Mouse (Mus musculus): Measurements from ENCODE around the gene Nusap1.
"Not testable (repeated sequence)": the region's sequence is repeated elsewhere in the genome, so short reads cannot be mapped to it uniquely, and the experiment has no call there.

Nusap1 gene

DNA sequence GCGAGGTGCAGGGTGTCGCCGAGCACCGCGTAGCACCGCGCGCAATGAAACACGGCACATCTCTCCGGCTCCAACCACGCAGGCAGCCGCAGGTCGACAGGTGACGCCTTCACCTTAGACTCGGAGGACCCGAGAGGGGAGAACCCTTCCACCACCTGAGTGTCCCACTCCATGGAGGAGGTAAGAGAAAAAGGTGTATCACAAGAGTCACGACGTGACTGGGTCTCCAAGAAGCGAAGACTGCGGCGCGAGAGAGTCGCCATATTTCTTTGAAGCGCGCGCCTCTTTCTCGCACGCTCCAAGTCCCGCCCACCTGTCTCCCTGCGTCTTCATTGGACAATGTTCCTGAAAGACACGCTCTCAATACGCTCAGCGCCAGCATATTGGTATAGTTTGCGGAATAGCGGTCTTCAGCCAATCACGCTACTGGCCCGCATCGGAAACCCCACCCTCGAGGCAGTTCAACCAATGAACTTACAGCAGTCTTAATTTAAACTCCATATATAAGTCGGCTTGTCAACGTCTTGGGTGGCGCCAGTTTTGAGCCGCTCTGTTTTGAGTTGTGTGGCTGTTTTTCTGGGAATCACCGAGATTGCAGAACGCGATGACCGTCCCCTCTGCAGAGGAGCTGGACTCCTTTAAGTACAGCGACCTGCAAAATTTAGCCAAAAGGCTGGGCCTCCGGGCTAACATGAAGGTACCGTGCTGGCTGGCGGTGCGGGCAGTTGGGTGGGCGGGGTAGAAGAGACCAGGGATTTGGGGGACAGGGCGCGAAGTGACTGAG, at the start of gene Nusap1, which contains the start of gene Oip5:
TSS of gene Nusap1 (plus strand) at position 100 of the 784 bp plus-strand sequence.
TSS of gene Oip5 (minus strand) at position 271 of the 784 bp plus-strand sequence.
- peak; percentile 91 for DNase-seq (ENCODE audit: low spot score in 2 of 2)

DNA sequence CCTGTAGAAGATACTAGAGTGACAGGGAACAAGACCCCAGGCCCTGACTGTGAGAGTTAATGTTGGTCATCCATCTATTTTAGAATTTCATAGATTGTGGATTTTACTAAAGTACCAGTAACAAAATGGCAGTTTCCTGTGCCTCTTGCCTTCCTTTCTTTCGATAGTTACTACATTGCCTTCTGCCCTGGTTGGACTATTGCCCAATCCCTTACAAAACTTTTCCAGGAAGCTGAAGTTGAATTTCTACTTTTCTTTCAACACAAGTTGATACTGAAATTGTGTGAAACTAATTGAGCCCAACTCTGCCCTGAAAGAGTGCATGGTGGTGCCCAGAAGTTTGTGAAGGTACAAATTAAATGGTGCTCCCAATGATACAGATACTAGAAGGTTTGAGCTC, 45.6 kb upstream of the Nusap1 start:
- DNase-seq (ENCODE audit: low spot score in 2 of 2): no peak

DNA sequence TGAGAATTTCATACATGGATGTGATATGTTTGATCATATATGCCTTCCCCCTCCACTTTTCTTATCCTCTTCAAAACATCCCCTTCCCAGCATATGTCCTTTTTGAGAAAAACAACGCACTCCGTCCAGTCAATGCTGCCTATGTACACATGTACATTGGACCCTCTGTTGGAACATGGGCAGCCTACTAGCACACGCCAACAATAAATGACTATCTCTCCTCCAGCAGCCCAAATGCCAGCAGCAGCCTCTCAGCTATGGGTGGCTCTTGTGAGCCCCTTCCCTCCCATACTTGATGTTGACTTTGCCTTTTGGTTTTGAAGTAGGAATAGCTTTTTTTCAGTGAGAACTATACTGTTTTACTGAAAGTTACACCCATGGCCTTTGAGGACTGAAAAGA, 36.5 kb upstream of the Nusap1 start:
- DNase-seq (ENCODE audit: low spot score in 2 of 2): no peak

DNA sequence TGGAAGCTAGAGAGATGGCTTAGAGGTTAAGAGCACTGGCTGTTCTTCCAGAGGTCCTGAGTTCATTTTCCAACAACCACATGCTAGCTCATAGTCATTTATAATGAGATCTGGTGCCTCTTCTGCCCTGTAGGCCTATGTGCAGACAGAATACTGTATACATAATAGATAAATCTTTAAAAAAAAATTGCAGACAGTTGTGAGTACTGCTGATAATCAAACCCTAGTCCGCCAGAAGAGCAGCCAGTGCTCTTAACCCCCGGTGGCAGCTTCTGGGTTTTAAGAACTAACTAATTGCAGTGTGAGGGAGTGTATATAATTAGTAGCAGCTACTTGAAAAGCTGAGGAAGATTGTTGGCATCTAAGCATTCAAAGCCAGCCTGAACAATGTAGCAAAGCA, 34.7 kb upstream of the Nusap1 start:
- no peak for DNase-seq (ENCODE audit: low spot score in 2 of 2)

DNA sequence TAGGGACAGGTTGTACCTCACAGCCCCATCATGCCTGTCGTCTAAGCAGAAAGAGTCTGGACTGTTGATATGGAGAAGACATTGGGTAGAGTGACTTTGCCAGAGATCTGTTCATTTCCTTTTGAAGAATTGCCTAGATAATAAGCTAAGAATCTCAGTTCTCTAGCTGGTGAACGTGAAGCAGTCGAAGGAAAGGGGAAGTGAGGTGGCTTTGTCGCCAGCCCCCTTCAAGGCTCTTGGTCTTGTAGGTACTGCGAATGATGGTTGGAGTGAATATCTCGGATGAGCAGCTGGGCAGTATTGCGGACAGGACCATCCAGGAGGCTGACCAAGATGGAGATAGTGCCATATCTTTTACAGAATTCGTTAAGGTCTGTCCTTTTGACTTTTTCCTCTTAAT, 33.8 kb upstream of the Nusap1 start:
- DNase-seq (ENCODE audit: low spot score in 2 of 2): no peak

DNA sequence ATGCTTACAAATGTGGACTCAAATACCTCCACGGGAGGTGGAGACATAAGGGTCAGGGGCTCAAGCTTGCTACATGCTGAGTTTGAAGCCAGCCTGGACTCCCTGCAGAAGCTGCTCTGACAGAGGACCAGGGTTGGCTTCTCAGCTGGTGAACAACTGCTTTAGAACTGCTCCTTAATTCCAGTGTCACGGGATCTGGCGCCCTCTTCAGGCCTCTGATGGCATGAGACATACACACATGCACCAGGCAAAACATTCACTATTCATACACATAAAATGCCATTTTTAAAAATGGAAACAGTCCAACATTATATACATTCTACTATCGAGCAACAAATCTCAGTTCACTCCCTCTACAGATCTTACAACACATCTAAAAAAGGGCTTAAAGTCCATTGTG, 30.7 kb upstream of the Nusap1 start:
- DNase-seq (ENCODE audit: low spot score in 2 of 2): peak in 1 of 2 experiments; percentile 48

DNA sequence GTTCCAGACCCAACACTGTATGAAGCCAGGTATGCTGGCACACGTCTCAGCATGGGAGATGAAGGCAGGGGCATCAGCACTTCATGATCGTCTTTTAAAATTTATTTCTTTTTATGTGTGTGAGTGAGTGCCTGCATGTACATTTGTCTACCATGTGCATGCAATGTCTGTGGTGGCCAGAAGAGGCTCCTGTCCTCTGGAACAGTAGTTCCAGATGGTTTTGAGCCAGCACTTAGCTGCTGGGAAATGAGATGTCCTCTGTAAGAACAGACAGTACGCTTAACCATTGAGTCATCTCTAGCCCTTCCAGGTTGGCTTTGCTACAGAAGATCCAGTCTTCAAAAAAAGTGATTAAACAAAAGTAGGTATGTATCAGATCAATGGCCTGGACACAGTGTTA, 26.9 kb upstream of the Nusap1 start:
- DNase-seq (ENCODE audit: low spot score in 2 of 2): no peak

DNA sequence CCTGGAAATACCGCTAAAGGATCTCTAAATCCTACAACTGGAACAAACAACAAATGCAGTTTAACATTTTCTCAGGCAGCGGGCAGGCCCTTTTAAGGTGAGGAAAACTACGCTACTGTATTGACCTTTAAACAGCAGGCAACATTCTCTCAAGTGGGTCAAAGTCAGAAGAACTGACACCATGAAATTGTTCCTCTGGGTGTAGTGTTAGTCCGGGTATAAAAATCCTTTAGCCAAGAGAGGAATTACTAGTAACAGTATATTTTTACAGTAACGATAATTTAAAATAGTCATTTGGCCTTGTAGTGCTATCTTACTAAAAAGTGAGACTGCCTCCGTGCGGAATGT, 24.4 kb upstream of the Nusap1 start:
- DNase-seq (ENCODE audit: low spot score in 2 of 2): no peak

DNA sequence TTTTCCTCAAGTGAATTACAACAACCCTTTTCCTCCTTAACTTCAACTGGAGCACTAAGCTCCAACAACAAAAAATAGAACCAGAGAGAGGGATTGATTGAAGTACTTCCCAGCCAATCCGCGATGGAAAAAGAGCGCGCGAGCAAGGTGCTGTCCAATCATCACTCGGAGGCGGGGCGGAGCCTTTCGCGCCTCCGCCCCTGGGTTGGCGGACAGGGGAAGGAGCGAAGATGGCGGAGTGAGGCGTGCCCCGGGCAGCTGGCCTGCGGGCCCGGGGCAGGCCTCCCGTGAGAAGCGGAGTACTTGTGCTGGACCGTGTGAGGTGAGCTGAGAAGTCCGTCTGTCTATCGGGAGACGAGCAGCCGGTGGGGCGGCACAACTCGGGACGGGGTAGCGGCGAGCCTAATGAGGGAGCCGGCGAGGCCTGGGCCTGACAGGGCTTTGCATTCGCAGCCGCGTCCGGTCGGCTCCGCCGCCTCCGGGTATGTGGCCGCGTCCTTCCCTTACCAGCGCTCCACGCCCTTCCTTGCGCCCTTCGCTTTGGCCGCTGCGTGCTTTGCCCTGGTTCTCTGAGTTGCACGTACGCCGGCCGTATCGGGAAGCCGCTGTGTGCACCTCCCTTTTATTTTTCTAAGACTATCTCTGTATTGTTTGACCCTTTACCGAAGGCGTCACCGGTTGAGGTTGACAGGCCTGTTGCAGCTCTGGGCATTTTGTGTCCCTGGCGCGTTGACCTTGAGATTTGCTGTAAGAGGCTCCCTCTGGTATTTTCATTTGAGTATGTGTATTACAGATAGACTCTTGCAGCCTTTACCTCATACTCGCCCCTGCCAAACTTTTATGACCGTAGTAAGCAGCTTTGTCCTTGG, 23.8 kb upstream of the Nusap1 start:
- peak; percentile 97 to 98 for DNase-seq (ENCODE audit: low spot score in 2 of 2)

DNA sequence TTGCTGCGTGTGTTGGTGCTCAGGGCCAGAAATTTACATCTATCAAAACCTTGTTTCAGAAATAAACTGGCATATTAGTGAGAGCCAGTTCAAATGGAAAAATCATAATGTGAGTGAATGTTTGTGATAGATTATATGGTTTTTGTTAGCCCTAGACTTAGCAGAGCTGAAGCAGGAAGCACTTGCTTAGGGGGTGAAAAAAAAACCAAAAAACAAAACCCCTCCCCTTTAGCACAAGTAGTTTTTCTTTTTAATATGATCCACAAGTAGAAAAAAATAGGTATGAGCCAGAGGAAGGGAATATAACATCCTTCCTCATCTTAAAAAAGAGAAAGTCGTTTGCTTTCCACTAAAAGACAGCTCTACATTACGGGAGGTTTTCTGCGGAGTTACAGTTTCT, 22.8 kb upstream of the Nusap1 start:
- no peak for DNase-seq (ENCODE audit: low spot score in 2 of 2)

DNA sequence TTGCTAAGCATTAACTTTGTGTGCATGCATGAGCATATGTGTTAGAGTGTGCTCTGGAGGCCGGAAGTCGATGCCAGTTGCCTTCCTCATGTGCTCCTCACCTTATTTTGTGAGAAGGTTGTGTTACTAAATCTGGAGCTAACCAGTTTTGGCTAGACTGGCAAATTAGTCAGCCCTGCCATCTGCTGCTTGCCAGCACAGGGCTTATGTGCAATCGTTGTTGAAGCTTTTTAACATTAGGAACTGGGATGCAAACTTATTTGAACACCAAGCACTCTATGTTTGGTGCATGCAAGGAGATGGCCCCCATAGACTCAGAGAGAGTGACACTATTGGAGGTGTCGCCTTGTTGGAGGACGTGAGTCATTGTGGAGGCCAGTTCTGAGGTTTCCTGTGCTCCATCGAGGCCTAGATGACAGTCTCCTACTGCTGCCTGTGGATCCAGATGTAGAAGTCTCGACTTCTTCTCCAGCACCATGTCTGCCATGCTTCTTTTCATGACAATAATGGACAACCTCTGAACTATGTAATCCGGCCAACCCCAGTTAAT, 21.2 kb upstream of the Nusap1 start:
- peak in 1 of 2 experiments; percentile 14 for DNase-seq (ENCODE audit: low spot score in 2 of 2)

DNA sequence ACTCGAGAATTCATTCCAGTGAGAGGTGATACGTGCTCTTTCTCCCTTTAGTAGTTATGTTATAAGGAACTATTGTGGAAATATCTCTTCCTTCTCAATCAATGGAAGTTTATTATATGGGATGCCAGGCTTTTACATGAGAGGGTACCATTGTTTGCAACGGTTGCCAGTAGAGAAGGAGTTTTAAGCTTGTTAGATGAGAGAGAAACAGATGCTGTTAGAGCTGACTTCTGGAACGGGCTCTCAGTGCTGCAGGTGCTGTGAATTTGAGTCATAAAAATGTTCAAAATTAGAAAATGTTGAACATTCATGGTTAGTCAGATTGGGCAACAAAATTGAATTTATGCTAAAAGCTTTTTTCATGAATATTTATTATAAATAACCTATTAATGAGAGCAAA, 17.1 kb upstream of the Nusap1 start:
- no peak for DNase-seq (ENCODE audit: low spot score in 2 of 2)

DNA sequence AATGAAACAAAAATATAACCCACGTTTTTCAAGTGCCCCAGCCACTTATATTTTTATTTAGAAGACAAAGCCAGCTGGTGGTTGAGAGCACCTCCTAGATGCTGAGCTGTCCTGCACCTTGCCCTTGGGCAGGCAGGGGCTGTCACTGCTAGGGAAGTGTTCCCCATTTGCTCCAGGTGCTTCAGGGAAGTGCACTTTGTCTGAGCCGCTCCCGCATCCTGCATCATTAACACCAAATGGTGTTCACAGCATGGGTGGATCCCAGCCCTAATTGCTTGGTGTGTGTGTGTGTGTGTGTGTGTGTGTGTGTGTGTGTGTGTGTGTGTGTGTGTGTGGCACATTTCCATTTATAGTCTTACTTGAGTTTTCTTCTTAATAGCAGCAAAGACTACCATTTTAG, 16.5 kb upstream of the Nusap1 start:
- DNase-seq (ENCODE audit: low spot score in 2 of 2): not testable (repeated sequence)

DNA sequence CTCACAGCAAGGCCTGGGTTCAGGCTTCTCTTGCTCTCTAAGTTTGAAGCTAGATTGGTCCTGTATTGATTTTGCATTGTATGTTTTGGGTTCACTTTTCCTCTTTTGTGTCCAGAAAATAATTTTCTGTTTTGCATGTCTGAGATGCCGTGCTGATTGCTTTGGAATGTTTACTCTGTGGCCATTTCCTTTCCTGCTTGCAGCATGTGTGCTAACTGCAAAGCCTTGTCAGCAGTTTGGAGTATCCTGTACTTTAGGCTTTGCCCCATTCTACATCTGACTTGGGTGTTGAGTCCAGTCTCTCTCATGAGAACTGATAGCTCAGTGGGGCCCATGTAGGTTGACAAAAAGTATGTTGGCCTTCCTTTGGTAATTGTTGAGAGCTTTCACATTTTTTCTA, 15.6 kb upstream of the Nusap1 start:
- no peak for DNase-seq (ENCODE audit: low spot score in 2 of 2)

DNA sequence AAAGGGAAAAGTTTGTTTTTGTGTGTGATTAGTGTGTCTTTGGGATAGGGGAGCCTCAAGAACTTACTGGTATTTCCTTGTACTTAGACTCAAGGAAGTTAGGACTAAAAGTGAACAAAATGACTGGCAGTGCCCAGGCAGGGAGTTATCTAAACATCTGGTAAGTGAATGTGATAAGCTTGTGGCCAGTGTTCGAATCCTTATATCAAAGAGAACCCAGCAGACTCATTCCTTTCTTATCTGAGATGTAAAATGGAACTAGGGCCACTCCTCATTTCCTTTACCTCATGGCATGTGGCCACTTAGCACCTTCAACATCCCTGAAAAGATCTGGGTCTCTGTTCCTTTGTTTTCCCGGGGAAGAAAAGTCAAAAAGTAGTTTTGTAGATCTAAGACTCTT, 14.2 kb upstream of the Nusap1 start:
- DNase-seq (ENCODE audit: low spot score in 2 of 2): no peak

DNA sequence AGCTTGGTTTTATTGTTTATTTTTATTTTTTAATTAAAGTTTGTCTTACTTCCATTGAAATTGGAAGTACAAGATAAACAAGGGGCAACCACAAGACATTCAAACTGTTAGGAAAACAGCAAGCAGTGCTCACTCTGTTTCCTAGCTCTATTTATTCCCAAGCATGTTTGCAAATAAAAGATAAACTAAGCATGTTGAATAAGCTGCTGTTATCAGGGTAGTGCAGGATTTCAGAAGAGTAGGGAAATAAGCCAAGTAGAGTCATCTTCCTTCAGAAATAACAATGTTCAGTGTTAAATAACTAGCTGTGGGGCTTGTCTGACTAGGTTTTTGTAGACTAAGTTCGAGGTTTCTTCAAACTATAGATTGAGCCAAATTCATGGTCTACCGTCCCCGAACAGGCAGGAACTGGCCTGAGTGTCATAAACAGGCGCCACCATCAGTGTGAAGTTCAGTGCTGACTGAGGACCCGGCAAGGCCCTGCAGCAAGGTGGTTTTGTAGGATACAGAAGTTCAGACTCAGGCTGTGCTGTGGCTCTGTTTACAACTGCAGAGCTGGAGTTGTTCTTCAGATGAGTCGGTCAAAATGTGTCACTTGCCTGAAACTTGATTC, 12.6 kb upstream of the Nusap1 start:
- DNase-seq (ENCODE audit: low spot score in 2 of 2): no peak

DNA sequence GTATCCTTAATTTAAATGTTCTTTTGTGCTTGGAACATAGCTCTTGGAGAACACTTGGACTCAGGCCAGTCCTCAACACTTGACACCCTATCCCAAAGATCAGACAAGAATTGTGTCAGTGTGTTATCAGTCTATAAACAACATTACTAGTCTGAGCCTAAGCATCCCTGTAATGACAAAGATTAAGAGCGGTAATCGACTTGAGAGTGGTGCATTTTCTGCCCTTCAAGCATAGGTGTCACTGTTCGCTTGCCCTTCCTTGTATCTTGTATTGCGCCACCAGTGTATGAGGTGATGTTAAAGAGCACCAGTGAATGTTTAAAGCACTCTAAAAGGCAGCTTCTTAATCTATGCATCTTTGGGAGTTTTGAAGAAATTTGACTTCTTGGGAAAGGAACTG, 11.1 kb upstream of the Nusap1 start:
- DNase-seq (ENCODE audit: low spot score in 2 of 2): no peak

DNA sequence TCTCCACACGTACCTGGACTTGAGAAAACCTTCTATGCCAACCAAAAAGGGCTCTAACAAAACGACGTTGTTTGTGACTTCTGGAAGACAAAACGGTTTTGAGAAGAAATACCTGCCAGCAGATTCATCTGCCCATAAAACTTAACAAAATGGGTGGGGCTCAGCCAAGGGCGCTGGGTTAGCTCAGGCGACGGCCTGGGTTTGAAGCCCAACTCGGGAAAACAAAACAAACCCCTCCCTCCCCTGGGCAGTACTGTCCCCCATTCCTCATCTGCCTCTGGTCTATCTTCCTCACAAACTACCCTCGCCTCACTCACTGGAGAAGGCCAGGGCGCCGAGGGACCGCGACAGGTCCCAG, 278 bp upstream of the Nusap1 start:
- no peak for DNase-seq (ENCODE audit: low spot score in 2 of 2)

DNA sequence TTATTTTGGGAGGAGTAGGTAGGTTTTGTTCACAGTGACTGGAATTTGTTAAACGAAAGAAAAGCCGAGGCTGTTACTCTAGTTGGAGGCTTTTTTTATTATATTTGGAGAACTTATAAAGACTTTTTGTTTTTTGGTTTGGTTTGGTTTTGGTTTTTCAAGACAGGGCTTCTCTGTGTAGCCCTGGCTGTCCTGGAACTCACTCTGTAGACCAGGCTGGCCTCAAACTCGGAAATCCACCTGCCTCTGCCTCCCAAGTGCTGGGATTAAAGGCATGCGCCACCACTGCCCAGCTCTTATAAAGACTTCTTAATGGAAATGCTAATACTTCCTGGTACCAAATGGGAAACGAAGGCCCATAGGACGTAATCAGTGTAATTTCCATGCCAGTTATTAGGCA, 904 bp downstream of the Nusap1 start:
- DNase-seq (ENCODE audit: low spot score in 2 of 2): not testable (repeated sequence)

DNA sequence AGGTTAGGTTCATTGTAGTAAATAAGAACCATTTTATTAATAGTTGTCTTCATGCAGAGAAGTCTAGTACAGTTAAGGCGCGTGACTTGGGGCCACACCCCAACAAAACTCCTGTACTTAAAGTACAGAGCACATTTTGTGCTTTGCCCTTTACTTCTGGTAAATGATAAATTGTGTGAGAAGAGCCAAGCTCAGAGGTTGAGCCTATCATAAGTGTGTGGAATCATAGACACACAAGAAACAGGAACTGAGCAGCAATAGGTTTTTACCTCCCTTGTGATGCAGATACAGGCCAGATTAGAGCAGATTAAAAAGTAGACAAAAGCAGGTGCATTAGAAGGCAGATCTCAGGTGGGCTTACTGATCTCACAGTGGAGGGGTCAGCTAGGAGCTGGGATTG, 3.2 kb downstream of the Nusap1 start:
- DNase-seq (ENCODE audit: low spot score in 2 of 2): no peak

DNA sequence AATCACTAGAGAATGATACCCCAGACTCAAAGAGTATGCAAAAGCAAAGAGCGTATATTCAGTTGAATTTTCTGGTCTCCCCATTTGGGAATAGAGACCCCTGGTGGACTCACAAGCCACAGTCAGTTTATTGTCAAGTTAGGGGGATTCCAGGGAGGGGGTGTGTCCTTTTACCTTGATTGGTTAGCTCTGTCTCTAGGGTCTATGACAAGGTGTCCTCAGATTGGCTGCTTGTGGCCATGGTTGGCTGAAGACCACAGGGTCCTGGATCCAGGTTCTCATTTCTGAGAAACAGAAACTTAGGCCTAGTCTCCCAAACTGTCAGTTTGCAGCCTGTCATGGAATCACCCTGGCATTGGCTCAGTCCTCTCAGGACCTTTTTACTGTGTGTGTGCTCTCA, 18.7 kb downstream of the Nusap1 start:
- DNase-seq (ENCODE audit: low spot score in 2 of 2): no peak

DNA sequence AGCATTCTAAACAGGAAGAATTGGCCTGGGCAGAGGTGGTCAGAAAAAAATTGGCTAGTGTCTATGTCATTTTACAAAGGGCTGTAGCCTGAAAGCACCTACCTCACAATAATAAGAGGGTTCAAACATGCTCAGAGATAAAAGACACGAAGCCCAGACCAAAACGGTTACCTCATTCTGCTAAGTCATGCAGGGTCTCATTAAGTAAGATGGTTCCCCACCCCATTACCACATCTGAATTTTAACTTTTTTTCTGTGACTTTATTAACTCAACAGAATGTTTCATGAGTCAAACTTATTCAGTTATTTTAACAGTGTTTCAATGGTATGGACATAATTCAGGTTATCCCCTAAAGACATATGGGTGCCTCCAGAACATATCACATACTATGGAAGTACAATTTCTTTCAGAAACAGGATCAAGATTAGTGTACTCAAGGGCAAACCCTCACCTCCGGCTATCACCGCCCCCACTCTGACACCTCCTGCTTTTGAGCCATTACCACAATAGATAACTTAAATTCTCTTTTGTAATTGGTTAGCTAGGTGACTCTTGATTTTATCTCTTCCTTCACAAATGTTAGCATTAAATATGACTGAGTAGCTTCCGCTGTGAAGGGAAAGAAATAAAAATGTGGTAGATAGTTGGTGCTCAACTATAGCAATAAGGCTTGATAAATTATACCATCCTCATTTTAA, 23.3 kb downstream of the Nusap1 start:
- DNase-seq (ENCODE audit: low spot score in 2 of 2): no peak
